Mouse (Mus musculus) G1E (cell line): Measurements from ENCODE around the gene Col11a1.

Source experiments
- CTCF ChIP-seq: IDR thresholded peaks from 2 replicates; pipeline ENCODE4 v1.5.1; 2012; ENCODE audit warnings: low read depth, low read length, inconsistent platforms, mixed read lengths
- GATA1 ChIP-seq: IDR thresholded peaks from 2 replicates; pipeline ENCODE4 v1.6.1; 2012; ENCODE audit warnings: borderline replicate concordance, low read length, inconsistent platforms, mixed read lengths

DNA sequence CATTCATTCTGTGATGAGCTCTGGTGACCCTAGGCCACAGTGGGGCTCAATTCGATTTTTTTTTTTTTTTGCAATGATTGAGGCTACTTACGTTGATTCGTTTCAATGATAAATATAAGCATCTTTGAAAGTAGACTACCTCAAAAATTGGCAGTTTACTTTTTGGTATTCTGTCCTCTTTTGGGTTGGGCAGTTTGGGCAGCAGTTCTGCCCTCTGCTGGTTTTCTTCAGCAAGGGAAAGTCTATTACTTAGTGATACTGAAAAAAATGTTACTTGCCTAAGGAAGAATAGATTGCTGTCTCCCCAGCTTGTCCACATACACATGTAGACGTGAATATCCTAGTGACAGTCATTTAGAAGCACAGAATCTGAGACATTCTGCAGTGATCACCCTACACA lies 2.0 kb downstream of the Col11a1 start:
- no peak for TF ChIP-seq CTCF
- TF ChIP-seq GATA1: no peak
